Mouse (Mus musculus): ENCODE measurements around the gene H2al1b.
"Not testable (repeated sequence)": the region's sequence is repeated elsewhere in the genome, so short reads cannot be mapped to it uniquely, and the experiment has no call there.

Gene H2al1b

GRCm38 (mm10) chrX:11302132-11302531 lies at the start of gene H2al1b:
Gene H2al1b (plus strand): TSS chrX:11302432.
- DNase-seq (ENCODE audit: low read depth) = not testable (repeated sequence)

DNA sequence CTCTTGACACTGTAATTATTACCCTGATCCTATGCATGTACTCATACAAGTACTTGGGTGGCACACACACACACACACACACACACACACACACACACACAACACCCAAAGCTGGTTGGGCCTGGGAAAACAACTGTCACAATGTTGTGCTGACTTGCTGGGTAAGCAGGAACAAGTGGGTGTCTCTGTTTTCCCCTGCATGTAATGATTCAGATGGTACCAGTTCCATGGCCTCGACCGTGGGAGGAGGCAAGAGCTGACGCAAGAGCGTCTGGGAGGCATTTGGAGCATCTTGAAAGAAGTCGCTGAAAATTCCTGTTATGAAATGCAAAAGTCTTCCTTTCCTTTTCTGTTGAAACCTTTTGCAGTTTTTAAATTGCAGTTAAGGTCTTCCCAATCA lies 48.2 kb upstream of the H2al1b start:
- DNase-seq (ENCODE audit: low read depth) = peak; percentile 63

- no peak for DNase-seq (ENCODE audit: low read depth)
These were observed 47.6 kb upstream of the H2al1b start for GRCm38 (mm10) chrX:11254521-11255207.

- DNase-seq (ENCODE audit: low read depth) = no peak
These were observed 46.5 kb upstream of the H2al1b start for GRCm38 (mm10) chrX:11255564-11256360.

DNA sequence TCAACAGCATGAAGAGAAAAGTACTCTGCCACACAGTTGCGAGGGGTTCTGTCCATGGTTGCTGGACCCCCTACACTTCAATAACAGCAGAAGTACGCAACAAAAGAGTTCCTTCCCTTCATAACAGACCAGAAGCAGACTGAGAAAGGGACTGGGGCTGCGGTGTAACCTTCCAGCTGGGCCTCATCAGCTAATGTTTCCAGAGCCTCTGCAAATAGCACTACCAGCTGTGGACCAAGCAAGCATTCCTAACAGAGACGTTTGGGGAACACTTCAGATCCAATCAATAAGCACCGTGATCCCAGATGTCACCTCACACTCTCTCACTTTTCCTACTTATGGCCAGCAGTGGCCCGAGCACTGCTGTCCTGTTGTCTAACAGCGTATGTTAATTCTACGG lies 37.3 kb upstream of the H2al1b start:
- DNase-seq (ENCODE audit: low read depth) = no peak

DNA sequence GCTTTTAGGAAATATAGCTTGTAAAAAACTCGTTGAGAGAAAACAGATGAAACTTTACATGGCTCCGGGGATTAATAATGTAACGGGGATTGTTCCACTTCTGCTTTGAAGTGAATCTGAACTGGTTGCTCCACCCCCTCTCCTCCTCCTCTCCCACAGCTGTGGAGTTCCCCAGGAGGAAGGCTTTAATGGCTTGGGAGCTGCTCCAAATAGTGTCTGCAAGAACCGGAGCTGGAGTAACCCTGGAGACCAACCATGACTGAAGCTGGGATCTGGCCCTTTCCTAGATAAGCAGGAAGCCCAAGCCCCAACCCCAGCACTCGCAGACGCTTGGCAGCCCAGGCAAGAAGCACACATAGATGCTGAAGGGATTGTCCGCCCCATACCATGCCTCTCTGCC lies 34.4 kb upstream of the H2al1b start:
- no peak for DNase-seq (ENCODE audit: low read depth)

DNA sequence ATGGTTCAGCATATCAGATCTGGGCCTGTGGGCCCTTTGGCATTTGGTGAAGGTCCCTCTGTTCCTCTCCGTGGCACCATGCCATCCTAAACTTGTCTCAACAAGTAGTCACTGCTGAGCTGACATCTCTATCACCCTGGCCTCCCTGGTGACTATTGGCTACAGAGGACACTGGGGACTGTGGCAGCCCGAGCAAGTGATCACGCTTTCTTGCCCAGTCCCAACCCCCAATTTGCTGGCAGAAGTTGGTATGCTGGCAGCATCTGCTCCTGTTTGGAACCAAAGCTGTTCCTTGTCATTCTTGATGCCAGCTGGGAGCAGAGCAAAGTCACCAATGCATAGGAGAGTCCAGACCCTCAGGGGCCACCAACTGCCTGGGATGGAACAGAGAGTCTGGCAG lies 33.2 kb upstream of the H2al1b start:
- DNase-seq (ENCODE audit: low read depth) = no peak

GRCm38 (mm10) chrX:11273190-11273589 lies 29.0 kb upstream of the H2al1b start:
- DNase-seq (ENCODE audit: low read depth) = no peak

DNA sequence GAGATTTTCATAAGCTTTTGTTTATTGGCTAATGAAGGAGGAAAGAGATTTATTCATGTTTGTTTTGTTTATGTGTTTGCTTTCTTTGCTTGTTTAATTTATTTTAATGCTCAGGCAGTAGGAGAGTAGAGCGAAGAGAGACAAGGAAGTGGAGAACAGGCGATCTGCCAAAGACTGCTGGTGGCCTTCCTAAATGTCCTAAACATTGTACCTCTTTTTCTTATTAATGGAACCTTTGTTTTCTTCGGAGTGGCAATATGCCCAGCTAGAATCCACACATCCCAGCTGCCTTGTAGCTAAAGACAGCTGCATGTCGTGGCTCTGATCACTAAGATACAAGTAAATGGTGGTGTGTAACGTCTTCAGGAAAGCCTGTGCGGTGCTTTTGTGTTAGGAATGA lies 25.1 kb upstream of the H2al1b start:
- DNase-seq (ENCODE audit: low read depth) = no peak

DNA sequence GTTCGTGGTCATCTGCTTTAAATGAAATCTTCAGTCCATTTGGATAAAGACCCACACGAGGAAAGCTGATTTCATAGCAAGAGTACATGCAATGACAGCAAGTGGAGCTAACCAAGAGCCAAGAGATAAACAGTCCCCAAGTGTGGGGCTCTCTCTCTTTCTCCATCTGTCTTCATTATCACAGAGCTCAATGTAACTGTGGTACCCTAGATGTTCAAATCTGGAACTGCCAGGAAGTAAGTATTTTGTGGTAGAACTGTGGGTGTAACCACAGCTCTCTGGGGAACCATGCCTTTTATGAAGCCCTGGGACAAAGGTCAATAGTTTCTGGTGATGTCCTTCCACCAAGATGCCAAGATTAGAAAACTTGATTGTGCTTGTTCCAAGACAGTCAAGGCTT lies 21.5 kb upstream of the H2al1b start:
- DNase-seq (ENCODE audit: low read depth) = no peak

DNA sequence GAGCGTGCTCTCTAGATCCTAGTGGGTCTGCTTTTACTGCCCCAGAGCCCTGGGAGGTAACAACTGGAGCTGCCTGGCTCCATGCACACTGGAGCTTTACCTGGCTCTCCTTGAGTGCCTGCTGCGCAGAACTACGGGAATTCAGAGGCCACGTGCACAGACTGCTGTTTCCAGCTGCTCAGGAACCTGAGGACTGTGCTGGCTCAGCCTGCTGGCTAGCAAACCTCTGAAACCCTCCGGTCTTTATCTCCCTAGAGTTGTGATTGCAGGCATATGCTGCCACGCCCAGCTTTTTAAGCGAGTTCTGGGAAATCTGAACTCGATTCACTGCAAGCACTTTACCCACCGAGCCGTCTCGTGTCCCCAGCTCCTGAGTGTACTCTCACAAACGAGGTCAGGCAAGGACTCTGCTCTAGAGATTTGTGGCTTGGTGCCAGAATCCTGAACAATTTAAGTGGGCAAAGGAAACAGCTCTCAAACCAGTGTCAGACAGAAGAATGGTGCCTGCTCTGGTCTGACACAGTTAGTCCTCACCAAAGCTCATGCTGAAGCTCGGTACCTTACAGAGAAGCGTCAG lies 13.8 kb upstream of the H2al1b start:
- DNase-seq (ENCODE audit: low read depth) = no peak

DNA sequence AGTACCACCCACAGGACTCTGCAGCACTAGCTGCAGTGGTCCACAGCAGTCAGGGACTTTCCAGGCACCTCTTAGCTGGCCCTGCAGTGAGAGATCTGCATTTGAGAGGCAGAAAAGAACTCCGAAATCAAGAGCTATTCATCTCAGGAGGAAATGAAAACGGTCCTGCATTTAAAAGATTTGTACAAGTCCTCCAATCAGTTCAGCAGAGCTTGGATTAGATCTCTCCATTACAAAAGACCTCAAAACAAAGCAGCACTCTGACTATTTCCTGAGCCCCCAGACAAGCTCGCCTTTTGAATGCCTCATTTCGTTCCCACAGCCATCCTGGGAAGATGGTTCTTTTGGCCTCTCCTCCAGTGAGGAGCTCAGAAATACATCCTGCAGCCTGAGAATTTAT lies 13.0 kb upstream of the H2al1b start:
- DNase-seq (ENCODE audit: low read depth) = no peak

DNA sequence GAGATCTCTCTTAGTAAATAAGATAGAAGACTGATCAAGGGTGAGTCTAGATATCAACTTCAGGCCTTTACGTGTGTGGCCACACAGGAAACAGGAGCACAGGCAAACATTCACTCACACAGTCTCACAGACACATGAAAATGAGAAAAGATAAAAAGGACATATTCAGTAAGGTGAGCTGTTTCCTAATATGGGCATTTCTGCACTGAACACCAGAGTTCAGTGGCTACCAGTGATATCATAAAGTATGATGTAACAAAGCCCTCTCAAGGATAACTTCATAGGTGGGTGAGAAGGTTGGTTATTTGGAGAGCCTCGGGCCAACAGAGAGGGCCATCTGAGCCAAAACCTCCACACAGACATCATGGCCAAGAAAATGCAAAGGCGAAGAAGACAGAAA lies 3.3 kb upstream of the H2al1b start, which contains the start of gene H2al1a:
Gene H2al1a, plus strand, starts transcription at position 301 of the 400 bp plus-strand sequence.
- not testable (repeated sequence) for DNase-seq (ENCODE audit: low read depth)

DNA sequence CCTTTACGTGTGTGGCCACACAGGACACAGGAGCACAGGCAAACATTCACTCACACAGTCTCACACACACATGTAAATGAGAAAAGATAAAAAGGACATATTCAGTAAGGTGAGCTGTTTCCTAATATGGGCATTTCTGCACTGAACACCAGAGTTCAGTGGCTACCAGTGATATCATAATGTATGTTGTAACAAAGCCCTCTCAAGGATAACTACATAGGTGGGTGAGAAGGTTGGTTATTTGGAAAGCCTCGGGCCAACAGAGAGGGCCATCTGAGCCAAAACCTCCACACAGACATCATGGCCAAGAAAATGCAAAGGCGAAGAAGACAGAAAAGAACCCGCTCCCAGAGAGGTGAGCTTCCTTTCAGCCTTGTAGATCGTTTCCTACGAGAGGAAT lies 3.1 kb downstream of the H2al1b start, which contains the start of gene H2al1c:
Gene H2al1c, plus strand, starts transcription at position 301 of the 400 bp plus-strand sequence.
- not testable (repeated sequence) for DNase-seq (ENCODE audit: low read depth)

DNA sequence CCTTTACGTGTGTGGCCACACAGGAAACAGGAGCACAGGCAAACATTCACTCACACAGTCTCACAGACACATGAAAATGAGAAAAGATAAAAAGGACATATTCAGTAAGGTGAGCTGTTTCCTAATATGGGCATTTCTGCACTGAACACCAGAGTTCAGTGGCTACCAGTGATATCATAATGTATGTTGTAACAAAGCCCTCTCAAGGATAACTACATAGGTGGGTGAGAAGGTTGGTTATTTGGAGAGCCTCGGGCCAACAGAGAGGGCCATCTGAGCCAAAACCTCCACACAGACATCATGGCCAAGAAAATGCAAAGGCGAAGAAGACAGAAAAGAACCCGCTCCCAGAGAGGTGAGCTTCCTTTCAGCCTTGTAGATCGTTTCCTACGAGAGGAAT lies 6.3 kb downstream of the H2al1b start, which contains the start of gene H2al1d:
Gene H2al1d, plus strand, starts transcription at position 301 of the 400 bp plus-strand sequence.
- not testable (repeated sequence) for DNase-seq (ENCODE audit: low read depth)

DNA sequence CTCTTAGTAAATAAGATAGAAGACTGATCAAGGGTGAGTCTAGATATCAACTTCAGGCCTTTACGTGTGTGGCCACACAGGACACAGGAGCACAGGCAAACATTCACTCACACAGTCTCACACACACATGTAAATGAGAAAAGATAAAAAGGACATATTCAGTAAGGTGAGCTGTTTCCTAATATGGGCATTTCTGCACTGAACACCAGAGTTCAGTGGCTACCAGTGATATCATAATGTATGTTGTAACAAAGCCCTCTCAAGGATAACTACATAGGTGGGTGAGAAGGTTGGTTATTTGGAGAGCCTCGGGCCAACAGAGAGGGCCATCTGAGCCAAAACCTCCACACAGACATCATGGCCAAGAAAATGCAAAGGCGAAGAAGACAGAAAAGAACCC lies 9.4 kb downstream of the H2al1b start, which contains the start of gene H2al1e:
Gene H2al1e, plus strand, starts transcription at position 301 of the 400 bp plus-strand sequence.
- not testable (repeated sequence) for DNase-seq (ENCODE audit: low read depth)

DNA sequence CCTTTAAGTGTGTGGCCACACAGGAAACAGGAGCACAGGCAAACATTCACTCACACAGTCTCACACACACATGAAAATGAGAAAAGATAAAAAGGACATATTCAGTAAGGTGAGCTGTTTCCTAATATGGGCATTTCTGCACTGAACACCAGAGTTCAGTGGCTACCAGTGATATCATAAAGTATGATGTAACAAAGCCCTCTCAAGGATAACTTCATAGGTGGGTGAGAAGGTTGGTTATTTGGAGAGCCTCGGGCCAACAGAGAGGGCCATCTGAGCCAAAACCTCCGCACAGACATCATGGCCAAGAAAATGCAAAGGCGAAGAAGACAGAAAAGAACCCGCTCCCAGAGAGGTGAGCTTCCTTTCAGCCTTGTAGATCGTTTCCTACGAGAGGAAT lies 12.6 kb downstream of the H2al1b start, which contains the start of gene H2al1f:
Gene H2al1f, plus strand, starts transcription at position 301 of the 400 bp plus-strand sequence.
- not testable (repeated sequence) for DNase-seq (ENCODE audit: low read depth)

DNA sequence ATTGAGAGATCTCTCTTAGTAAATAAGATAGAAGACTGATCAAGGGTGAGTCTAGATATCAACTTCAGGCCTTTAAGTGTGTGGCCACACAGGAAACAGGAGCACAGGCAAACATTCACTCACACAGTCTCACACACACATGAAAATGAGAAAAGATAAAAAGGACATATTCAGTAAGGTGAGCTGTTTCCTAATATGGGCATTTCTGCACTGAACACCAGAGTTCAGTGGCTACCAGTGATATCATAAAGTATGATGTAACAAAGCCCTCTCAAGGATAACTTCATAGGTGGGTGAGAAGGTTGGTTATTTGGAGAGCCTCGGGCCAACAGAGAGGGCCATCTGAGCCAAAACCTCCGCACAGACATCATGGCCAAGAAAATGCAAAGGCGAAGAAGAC lies 15.7 kb downstream of the H2al1b start, which contains the start of gene H2al1g:
Gene H2al1g, plus strand, starts transcription at position 301 of the 400 bp plus-strand sequence.
- DNase-seq (ENCODE audit: low read depth) = not testable (repeated sequence)

DNA sequence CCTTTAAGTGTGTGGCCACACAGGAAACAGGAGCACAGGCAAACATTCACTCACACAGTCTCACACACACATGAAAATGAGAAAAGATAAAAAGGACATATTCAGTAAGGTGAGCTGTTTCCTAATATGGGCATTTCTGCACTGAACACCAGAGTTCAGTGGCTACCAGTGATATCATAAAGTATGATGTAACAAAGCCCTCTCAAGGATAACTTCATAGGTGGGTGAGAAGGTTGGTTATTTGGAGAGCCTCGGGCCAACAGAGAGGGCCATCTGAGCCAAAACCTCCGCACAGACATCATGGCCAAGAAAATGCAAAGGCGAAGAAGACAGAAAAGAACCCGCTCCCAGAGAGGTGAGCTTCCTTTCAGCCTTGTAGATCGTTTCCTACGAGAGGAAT lies 19.0 kb downstream of the H2al1b start, which contains the start of gene H2al1h:
Gene H2al1h, plus strand, starts transcription at position 301 of the 400 bp plus-strand sequence.
- not testable (repeated sequence) for DNase-seq (ENCODE audit: low read depth)

GRCm38 (mm10) chrX:11324359-11324758 lies 22.1 kb downstream of the H2al1b start, which contains the start of gene H2al1i:
Gene H2al1i (plus strand): TSS chrX:11324659.
- DNase-seq (ENCODE audit: low read depth) = not testable (repeated sequence)

DNA sequence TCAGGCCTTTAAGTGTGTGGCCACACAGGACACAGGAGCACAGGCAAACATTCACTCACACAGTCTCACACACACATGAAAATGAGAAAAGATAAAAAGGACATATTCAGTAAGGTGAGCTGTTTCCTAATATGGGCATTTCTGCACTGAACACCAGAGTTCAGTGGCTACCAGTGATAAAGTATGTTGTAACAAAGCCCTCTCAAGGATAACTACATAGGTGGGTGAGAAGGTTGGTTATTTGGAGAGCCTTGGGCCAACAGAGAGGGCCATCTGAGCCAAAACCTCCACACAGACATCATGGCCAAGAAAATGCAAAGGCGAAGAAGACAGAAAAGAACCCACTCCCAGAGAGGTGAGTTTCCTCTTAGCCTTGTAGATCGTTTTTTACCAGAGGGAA lies 25.3 kb downstream of the H2al1b start, which contains the start of gene H2al1j:
Gene H2al1j, plus strand, starts transcription at position 301 of the 400 bp plus-strand sequence.
- DNase-seq (ENCODE audit: low read depth) = not testable (repeated sequence)

DNA sequence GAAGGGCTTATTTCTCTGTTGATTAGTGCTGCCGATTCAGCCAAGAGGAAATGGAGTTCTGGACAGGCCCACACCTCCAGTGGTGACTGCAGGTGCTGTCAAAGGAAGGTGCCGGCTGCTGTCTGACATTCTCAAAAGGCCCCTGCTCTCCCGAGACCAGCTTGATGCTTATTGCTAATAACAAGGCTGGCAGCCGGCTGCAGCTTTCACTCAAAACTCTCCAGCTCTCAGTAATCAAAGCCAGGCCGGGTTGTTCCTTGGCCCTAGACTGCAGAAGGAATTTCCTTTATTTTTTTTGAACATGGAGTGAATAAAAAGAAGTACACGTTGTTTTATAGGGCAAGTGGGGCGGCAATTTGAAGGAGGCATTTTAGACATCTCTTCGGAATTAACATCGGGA lies 43.5 kb downstream of the H2al1b start:
- no peak for DNase-seq (ENCODE audit: low read depth)

Measured in fibroblast of lung, adult 2 months (primary cell).